Mouse (Mus musculus) liver, embryonic 14.5 days (tissue): ENCODE measurements around the gene Stk32b. TPM values are rescaled to one million over a fixed set of nuclear protein-coding genes. Genes with fewer than 3 reads are reported as not detected.

Experiments
- ATAC-seq: fragments of 200-750 bp; cut with Nextera tagmentation; 2 replicates; pipeline ENCODE4 v1.8.0; 2017; ENCODE audit warnings: moderate number of reproducible peaks, mild to moderate bottlenecking, moderate library complexity; ENCODE audit not compliant: insufficient read depth
- DNase-seq, 3 experiments: peaks; one replicate each; pipeline ENCODE4 v3.0.0-alpha.2; 2012 to 2013; ENCODE audit warnings: low read depth in 3 of 3, low spot score in 3 of 3
- H3K27ac ChIP-seq: fragments of 300-500 bp; sonication (generic); 2 replicates; pipeline ENCODE4 v1.5.1; 2014; ENCODE audit warnings: moderate library complexity, mild to moderate bottlenecking, control low read depth, inconsistent platforms
- H3K27me3 ChIP-seq: fragments of 300-500 bp; sonication (generic); 2 replicates; pipeline ENCODE4 v1.6.1; 2014; ENCODE audit warnings: mild to moderate bottlenecking, low read length, moderate library complexity; ENCODE audit not compliant: control insufficient read depth, insufficient read depth
- H3K36me3 ChIP-seq: fragments of 300-500 bp; sonication (generic); replicated peaks from 2 replicates; pipeline ENCODE4 v1.6.1; 2014; ENCODE audit warnings: low read depth; ENCODE audit not compliant: control insufficient read depth, insufficient read depth
- H3K4me1 ChIP-seq, 2 experiments: fragments of 200-500 bp in 1 of 2; fragments of 300-500 bp in 1 of 2; sonication (generic) in 1 of 2; replicated peaks; 2 replicates each; pipeline ENCODE4 v1.6.1; 2012 to 2014; ENCODE audit warnings: antibody characterized with exemption in 1 of 2, inconsistent platforms in 1 of 2, low read length in 1 of 2; ENCODE audit not compliant: control insufficient read depth in 2 of 2, insufficient read depth in 2 of 2
- H3K4me2 ChIP-seq: fragments of 300-500 bp; sonication (generic); 2 replicates; pipeline ENCODE4 v1.6.1; 2014; ENCODE audit warnings: low read depth, mild to moderate bottlenecking, control low read depth, moderate library complexity
- H3K4me3 ChIP-seq, 2 experiments: fragments of 200-500 bp in 1 of 2; fragments of 300-500 bp in 1 of 2; sonication (generic) in 1 of 2; 2 replicates each; pipeline ENCODE4 v1.5.1; 2012 to 2014; ENCODE audit warnings: low read depth in 2 of 2, low read length in 2 of 2, mild to moderate bottlenecking in 2 of 2, control low read depth in 1 of 2, inconsistent platforms in 1 of 2, moderate library complexity in 1 of 2; ENCODE audit not compliant: insufficient read depth in 1 of 2
- H3K9ac ChIP-seq: fragments of 300-500 bp; sonication (generic); replicated peaks from 2 replicates; pipeline ENCODE4 v1.6.1; 2014; ENCODE audit warnings: mild to moderate bottlenecking, control low read depth, moderate library complexity
- H3K9me3 ChIP-seq: fragments of 300-500 bp; sonication (generic); 2 replicates; pipeline ENCODE4 v1.6.1; 2016; ENCODE audit warnings: low read length, mixed read lengths; ENCODE audit not compliant: control insufficient read depth
- CTCF ChIP-seq: IDR thresholded peaks from 2 replicates; pipeline ENCODE4 v1.5.1; 2016; ENCODE audit warnings: antibody characterized with exemption, low read depth, control low read depth
- EP300 ChIP-seq: IDR thresholded peaks from 2 replicates; pipeline ENCODE4 v1.6.1; 2016; ENCODE audit warnings: antibody characterized with exemption, low read depth
- WGBS: fragments of 180-500 bp; shearing (Covaris S2); extraction: QIAGEN DNeasy Blood & Tissue Kit; methylation state at CpG from one replicate; pipeline ENCODE4 v1.1.7; 2014; ENCODE audit not compliant: insufficient replicate concordance; 5-methylcytosine and 5-hydroxymethylcytosine counted together
- polyA plus RNA-seq, 2 experiments: library from polyadenylated mRNA; depleted of rRNA in 1 of 2; stranded (reverse) in 1 of 2; unstranded in 1 of 2; fragments of >200 nt; fragmentation: Nextera tagmentation in 1 of 2; extraction: Ambion mirVana in 1 of 2; gene quantifications; 2 replicates each; pipeline versions ENCODE4 v1.2.1 to v1.2.3; 2012 to 2014

Stk32b gene
- polyA plus RNA-seq, 2 experiments: 0.70 TPM

DNA sequence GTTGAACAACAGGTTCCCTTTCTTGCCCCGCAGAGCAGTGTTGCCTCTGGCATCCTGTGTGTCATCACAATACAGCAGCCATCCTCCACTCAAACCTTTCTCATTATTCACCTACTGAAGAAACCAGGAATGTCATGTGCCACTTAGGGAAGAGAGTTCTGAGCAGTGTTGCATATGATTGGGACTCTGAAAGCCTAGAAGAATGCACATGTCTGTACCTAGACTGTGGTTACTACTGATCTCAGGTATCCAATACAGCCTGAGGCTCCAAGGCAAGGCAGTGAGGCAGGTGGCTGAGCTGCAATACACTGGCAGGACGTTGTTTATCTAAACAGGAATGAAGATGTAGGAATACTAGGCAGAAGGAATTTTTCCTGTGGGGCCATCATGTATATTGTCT is 204.5 kb downstream of the Stk32b start:
- H3K27me3 ChIP-seq: no peaks in the 10 kb centered on the region
- H3K9me3 ChIP-seq: no peaks in the 10 kb centered on the region
- H3K27ac ChIP-seq: no peak overlapping the region
- H3K9ac ChIP-seq: no peak overlapping the region
- ATAC-seq (no peak), DNase-seq (no peak)
- H3K36me3 ChIP-seq: no peaks in the 10 kb centered on the region
- no peak overlapping the region for H3K4me3 ChIP-seq
- H3K4me2 ChIP-seq: no peak overlapping the region
- TF ChIP-seq EP300: no peak
- no peak for TF ChIP-seq CTCF
- no peaks in the 10 kb centered on the region for H3K4me1 ChIP-seq
- 26% methylated on average over 2 of the region's 2 CpGs for WGBS

DNA sequence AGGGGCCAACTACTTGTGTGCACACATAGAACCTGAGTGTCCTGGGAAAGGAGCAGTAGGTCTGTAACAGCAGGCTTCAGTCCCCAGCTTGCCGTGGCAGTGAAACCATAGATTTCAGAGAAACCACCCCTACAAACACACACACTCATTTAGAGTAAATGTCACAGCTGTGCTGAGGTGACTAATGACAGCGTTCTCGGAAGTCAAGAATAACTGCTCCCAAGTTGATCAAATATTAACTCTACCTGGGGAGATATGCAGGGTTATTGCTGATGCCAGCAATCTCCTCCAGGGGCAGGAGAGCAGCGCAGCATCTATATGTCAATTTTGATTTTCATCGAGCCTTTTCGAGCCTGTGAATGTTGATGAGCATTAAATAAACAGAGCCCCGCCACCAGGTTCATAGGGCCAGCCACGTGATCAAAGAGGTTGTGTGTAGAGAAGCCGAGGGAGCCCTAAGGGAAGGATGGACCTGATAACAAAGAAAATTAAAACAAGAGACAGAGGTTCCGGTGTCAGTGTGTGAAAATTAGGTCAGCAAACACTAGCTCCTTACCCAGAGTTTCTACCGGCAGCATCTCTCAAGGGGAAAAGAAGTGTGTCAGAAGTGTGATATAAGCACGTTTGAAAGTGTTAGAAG is 210.0 kb downstream of the Stk32b start:
- Histone ChIP-seq H3K27me3 (no peaks in the 10 kb centered on the region), H3K4me1 (no peaks in the 10 kb centered on the region), H3K4me3 (no peak overlapping the region), H3K36me3 (no peaks in the 10 kb centered on the region), H3K9ac (no peak overlapping the region), H3K27ac (no peak overlapping the region), H3K9me3 (no peaks in the 10 kb centered on the region), H3K4me2 (no peak overlapping the region)
- TF ChIP-seq EP300 (no peak), CTCF (no peak)
- 63% methylated on average over 12 of the region's 12 CpGs for WGBS
- no peak for DNase-seq
- no peak for ATAC-seq

DNA sequence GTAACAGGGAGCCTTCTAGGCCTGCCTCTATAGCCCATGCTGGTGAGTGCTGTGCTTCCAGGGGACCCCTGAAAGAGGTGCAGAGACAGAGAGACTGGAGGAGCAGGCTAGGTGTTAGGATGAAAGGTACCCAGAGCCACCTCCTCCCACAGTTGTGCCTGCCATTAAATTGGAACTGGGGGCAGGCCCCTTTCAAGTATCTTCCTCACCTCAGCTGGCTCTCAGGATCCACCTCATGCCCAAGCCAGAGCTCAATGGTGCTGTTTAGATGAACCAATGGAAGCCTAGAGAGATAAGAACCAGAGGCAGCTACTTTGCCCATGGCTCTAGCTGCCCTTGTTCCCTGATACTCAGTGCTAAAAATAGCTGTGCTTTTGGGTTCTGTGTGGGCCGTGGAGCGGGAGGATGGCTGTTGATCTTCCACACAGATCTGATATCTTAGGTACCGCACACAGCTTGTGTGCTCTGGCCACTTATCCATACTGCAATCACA is 221.9 kb downstream of the Stk32b start:
- DNase-seq (no peak), ATAC-seq (no peak)
- Histone ChIP-seq H3K4me2 (no peak overlapping the region), H3K4me1 (no peaks in the 10 kb centered on the region), H3K9me3 (no peaks in the 10 kb centered on the region), H3K36me3 (no peaks in the 10 kb centered on the region), H3K9ac (no peak overlapping the region), H3K4me3 (no peak overlapping the region), H3K27ac (no peak overlapping the region), H3K27me3 (no peaks in the 10 kb centered on the region)
- 47% methylated on average over 3 of the region's 3 CpGs for WGBS
- TF ChIP-seq EP300 (no peak), CTCF (no peak)

DNA sequence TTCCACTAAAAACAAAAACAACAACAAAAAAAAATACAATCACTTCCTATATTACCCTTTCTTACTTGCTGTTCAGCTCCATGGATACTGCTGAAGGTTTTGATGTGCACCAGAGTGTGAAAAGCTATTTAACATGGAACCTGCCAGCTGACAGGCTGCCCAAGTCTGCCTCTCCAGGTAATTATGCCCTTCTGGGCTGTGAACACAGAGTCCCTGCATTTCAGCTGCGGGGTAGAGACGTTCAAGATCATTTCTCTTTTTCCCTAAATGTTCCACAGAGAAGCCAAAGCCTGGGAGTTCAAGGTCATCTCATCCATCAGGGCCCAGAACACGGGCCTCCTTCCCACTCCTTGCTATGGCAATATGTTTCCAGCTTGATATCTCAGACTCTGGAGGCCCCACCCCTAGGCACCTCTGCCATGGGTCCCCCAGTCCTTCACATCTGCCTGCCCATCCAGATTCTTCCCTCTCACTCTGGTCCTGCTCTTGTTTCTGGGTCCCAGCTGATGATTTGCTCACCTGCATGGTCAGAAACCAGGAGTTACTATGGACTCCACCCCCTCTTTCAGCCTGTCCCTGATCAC is 244.9 kb downstream of the Stk32b start:
- Histone ChIP-seq H3K27ac (no peak overlapping the region), H3K9me3 (no peaks in the 10 kb centered on the region), H3K4me1 (peaks cover 0 to 2% of the 10 kb centered on the region in 2 experiments; a peak in 1 of 4 replicates), H3K4me2 (no peak overlapping the region), H3K9ac (no peak overlapping the region), H3K4me3 (no peak overlapping the region), H3K36me3 (no peaks in the 10 kb centered on the region), H3K27me3 (no peaks in the 10 kb centered on the region)
- DNase-seq (no peak), ATAC-seq (peak; percentile 52; the same call in 1 of the 2 replicates)
- TF ChIP-seq CTCF: no peak
- no peak for TF ChIP-seq EP300
- WGBS: 32% methylated on average over 3 of the region's 3 CpGs

- no peak for DNase-seq
Observed at GRCm38 (mm10) chr5:37471584-37471983, 245.4 kb downstream of the Stk32b start.

More at GRCm38 (mm10) chr5:37471584-37471983, 245.4 kb downstream of the Stk32b start:
- TF ChIP-seq EP300: no peak
- Histone ChIP-seq H3K4me2 (no peak overlapping the region), H3K27ac (no peak overlapping the region), H3K36me3 (no peaks in the 10 kb centered on the region), H3K9me3 (no peaks in the 10 kb centered on the region), H3K27me3 (no peaks in the 10 kb centered on the region), H3K4me1 (peaks cover 0 to 2% of the 10 kb centered on the region in 2 experiments; a peak in 1 of 4 replicates), H3K4me3 (no peak overlapping the region), H3K9ac (no peak overlapping the region)
- WGBS: 58% methylated on average over 4 of the region's 4 CpGs
- ATAC-seq: no peak
